Mouse (Mus musculus): ENCODE data around the gene Mphosph9. TPM values are rescaled to one million over a fixed set of nuclear protein-coding genes. Genes with fewer than 3 reads are reported as not detected.

Gene Mphosph9
- total and polyA plus RNA-seq, 3 experiments, result 10.4 to 60.8 (median 10.9) TPM

DNA sequence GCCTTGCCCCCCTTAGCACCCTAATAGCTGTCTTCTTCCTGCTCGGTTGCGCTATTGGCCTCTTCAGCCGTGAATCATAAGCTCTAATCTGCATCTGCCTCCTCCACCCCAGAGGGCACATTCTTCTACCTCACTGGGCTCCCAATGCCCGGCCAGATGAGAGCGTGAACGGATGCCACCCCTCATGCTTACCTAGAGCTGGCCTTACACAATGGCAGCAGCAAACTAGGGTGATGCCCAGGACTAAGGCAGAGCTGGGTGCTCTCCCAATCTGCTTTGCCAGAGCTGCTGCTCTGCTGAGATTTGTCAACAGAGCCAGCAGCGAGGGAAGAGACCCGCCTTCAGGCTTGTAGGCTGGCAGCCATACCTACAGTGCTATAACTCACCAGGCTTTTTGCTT, 119.7 kb downstream of the Mphosph9 start:
- Histone ChIP-seq H3K9ac (ENCODE audit: control insufficient read depth, low read depth, low read length, poor library complexity, severe bottlenecking) (no peak overlapping the region), H3K4me3 (ENCODE audit: control insufficient read depth in 1 of 2, insufficient read depth in 1 of 2, low read depth in 2 of 2, low read length in 2 of 2) (no peak overlapping the region), H3K79me2 (ENCODE audit: control insufficient read depth, insufficient read depth, low read length, poor library complexity) (no peaks in the 10 kb centered on the region), H3K27ac (ENCODE audit: control insufficient read depth, low read depth, low read length) (no peak overlapping the region), H3K9me3 (replicated peaks; ENCODE audit: insufficient read depth, low read length) (no peaks in the 10 kb centered on the region), H3K36me3 (ENCODE audit: control insufficient read depth in 1 of 2, insufficient read depth in 2 of 2, low read length in 2 of 2) (peaks cover 0 to 4% of the 10 kb centered on the region in 2 experiments; a peak in 2 of 4 replicates), H3K4me1 (ENCODE audit: control insufficient read depth in 1 of 2, insufficient read depth in 2 of 2, low read length in 2 of 2) (peaks cover 4 to 15% of the 10 kb centered on the region in 2 experiments; a peak in 3 of 4 replicates), H3K27me3 (ENCODE audit: control insufficient read depth in 1 of 2, insufficient read depth in 2 of 2, low read length in 2 of 2) (no peaks in the 10 kb centered on the region)
- TF ChIP-seq ELF1 (IDR thresholded peaks at IDR 0.05; ENCODE audit: low read depth, low read length) (no peak), E2F4 (IDR thresholded peaks at IDR 0.05; ENCODE audit: borderline replicate concordance, low read depth, low read length) (no peak), EP300 (IDR thresholded peaks at IDR 0.05; ENCODE audit: low read depth in 1 of 2, low read length in 2 of 2) (no peak), MAZ (IDR thresholded peaks at IDR 0.05; ENCODE audit: low read depth, low read length) (no peak), UBTF (IDR thresholded peaks at IDR 0.05; ENCODE audit: borderline replicate concordance, insufficient read depth, low read depth, low read length) (no peak), RAD21 (IDR thresholded peaks at IDR 0.05; ENCODE audit: low read depth, low read length) (no peak), NELFE (IDR thresholded peaks at IDR 0.05; ENCODE audit: low read depth, low read length) (no peak), SIN3A (IDR thresholded peaks at IDR 0.05; ENCODE audit: low read length) (no peak), GABPA (IDR thresholded peaks at IDR 0.05; ENCODE audit: low read depth, low read length) (no peak), ZNF384 (IDR thresholded peaks at IDR 0.05; ENCODE audit: low read depth, low read length) (no peak), POLR2AphosphoS5 (IDR thresholded peaks at IDR 0.05; ENCODE audit: borderline replicate concordance, low read depth, low read length) (no peak), USF1 (IDR thresholded peaks at IDR 0.05; ENCODE audit: low read depth, low read length) (no peak)
- DNase-seq (ENCODE audit: low read depth, low spot score), result no peak

- H3K27me3 ChIP-seq (ENCODE audit: control insufficient read depth in 1 of 2, insufficient read depth in 2 of 2, low read length in 2 of 2), result no peaks in the 10 kb centered on the region
- H3K9ac ChIP-seq (ENCODE audit: control insufficient read depth, low read depth, low read length, poor library complexity, severe bottlenecking), result no peak overlapping the region
- peaks cover 0 to 4% of the 10 kb centered on the region in 2 experiments; a peak in 2 of 4 replicates for H3K36me3 ChIP-seq (ENCODE audit: control insufficient read depth in 1 of 2, insufficient read depth in 2 of 2, low read length in 2 of 2)
- H3K4me3 ChIP-seq (ENCODE audit: control insufficient read depth in 1 of 2, insufficient read depth in 1 of 2, low read depth in 2 of 2, low read length in 2 of 2), result no peak overlapping the region
- no peak for DNase-seq (ENCODE audit: low read depth, low spot score)
- TF ChIP-seq GABPA (IDR thresholded peaks at IDR 0.05; ENCODE audit: low read depth, low read length), result no peak
- TF ChIP-seq MAZ (IDR thresholded peaks at IDR 0.05; ENCODE audit: low read depth, low read length), result no peak
- no peak for TF ChIP-seq POLR2AphosphoS2 (IDR thresholded peaks at IDR 0.05; ENCODE audit: low read length)
- no peak for TF ChIP-seq TBP (IDR thresholded peaks at IDR 0.05; ENCODE audit: low read depth, low read length)
- no peak for TF ChIP-seq TCF12 (IDR thresholded peaks at IDR 0.05; ENCODE audit: low read depth, low read length)
- no peak for TF ChIP-seq CHD2 (IDR thresholded peaks at IDR 0.05; ENCODE audit: low read length)
- no peak for TF ChIP-seq POLR2A (IDR thresholded peaks at IDR 0.05; ENCODE audit: control insufficient read depth in 1 of 2, insufficient read depth in 1 of 2, low read depth in 1 of 2, low read length in 2 of 2, poor library complexity in 1 of 2)
- TF ChIP-seq KAT2A (conservative IDR thresholded peaks at IDR 0.05; ENCODE audit: low read depth, low read length), result no peak
- TF ChIP-seq CHD1 (IDR thresholded peaks at IDR 0.05; ENCODE audit: low read depth, low read length), result no peak
- TF ChIP-seq HCFC1 (IDR thresholded peaks at IDR 0.05; ENCODE audit: low read depth, low read length), result no peak
- TF ChIP-seq CTCF (IDR thresholded peaks at IDR 0.05 in 2 of 3, conservative IDR thresholded peaks at IDR 0.05 in 1 of 3; ENCODE audit: control insufficient read depth in 1 of 3, insufficient read depth in 1 of 3, low read depth in 2 of 3, low read length in 3 of 3, poor library complexity in 1 of 3, severe bottlenecking in 1 of 3), result no peak
- no peak for TF ChIP-seq ELF1 (IDR thresholded peaks at IDR 0.05; ENCODE audit: low read depth, low read length)
- TF ChIP-seq SIN3A (IDR thresholded peaks at IDR 0.05; ENCODE audit: low read length), result no peak
- no peak for TF ChIP-seq NRF1 (IDR thresholded peaks at IDR 0.05; ENCODE audit: insufficient read depth, low read depth, low read length, poor library complexity, severe bottlenecking)
- no peak for TF ChIP-seq MEF2A (IDR thresholded peaks at IDR 0.05; ENCODE audit: extremely low read depth, insufficient replicate concordance, low read depth, low read length, poor library complexity, severe bottlenecking)
- no peaks in the 10 kb centered on the region for H3K79me2 ChIP-seq (ENCODE audit: control insufficient read depth, insufficient read depth, low read length, poor library complexity)
- no peak overlapping the region for H3K27ac ChIP-seq (ENCODE audit: control insufficient read depth, low read depth, low read length)
- no peaks in the 10 kb centered on the region for H3K9me3 ChIP-seq (replicated peaks; ENCODE audit: insufficient read depth, low read length)
- H3K4me1 ChIP-seq (ENCODE audit: control insufficient read depth in 1 of 2, insufficient read depth in 2 of 2, low read length in 2 of 2), result peaks cover 4 to 15% of the 10 kb centered on the region in 2 experiments; a peak in 3 of 4 replicates
Observed at GRCm38 (mm10) chr5:124206481-124207038, 121.2 kb downstream of the Mphosph9 start.

All from MEL (cell line).